Mouse (Mus musculus): ENCODE data around the gene Plcb3.

The Plcb3 gene

DNA sequence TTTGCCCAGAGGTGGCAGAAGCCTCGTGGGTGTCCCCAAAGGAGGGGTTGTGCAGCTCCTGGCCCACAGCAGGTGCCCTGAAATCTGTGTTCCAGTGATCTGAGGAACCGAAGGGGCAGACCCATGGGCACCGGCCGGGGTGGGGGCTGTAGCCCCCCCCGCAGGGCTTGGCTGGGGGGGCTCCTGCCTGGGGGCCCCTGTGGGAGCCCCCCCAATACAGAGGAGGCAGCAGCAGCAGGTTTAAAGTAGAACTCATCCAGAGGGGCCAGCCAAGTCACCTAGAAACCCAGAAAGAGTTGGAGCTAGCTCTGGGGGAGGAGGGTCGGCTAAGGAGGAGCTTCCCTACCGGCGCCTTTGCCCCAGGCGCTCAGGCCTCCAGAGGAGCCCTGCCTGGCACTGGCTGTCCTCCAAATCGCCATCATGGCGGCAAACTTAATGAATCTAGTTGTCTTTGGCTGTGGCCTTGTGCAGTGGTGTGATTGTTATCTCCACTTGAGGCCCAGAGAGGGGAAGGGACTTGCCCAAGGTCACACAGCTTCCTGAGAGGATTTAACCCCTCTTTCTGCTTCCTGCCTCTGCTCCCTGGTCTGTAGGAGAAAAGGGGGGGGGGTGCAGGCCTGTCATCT lies 5.7 kb downstream of the Plcb3 start:
- no peak for DNase-seq (ENCODE audit: low spot score)

DNA sequence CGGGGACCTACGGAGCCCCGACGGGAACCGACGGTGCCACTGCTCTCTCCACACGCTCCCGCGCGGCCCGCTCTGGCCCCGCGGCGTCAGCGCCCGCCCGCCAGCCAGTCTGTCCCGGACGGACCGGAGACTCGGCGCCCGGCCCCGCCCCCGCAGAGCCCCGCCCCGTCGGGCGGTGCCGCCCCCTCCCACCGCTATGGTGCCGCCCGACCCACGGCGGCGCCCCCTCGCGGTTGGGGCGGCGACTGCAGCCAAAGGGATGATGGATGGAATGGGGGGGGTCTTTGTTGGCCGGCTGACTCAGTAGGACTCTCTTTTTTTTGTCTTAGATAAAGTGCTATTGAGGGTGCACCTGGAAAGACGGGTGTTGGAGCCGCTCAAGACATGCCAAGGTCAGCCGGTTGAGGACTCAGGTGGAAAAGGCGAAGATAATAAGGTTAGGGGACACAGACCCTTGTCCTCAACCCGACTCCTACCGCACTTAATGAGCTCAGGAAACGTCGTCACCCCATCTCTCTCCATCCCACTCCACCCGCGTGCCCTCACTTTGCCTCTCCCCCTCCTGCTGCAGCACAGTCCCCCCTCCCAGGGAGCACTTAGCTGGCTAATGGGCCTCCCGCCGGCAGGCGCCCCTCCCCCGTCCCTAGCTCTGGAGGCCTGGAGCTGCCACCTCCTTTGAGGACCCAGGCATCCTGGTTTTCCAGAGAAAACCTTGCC lies 6.4 kb downstream of the Plcb3 start:
- DNase-seq (ENCODE audit: low spot score) = peak; percentile 66

DNA sequence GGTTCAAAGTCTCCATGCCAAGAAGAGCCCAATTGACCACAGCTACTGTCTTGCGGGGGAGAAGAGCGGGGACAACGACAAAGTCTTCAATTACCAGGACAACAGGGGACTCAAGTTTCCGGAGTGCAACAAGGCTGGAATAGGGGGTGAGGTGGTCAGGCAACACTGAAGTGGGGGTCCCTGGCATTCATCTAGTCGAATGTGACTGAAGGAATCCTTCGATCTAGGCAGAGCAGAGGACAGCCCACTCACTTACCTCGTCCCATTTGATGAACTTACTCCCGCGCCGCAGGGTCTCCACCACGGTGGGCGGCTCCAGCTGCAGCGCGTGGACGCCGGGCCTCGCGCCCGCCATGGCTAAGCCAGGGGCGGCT lies 7.0 kb downstream of the Plcb3 start:
- DNase-seq (ENCODE audit: low spot score) = no peak

DNA sequence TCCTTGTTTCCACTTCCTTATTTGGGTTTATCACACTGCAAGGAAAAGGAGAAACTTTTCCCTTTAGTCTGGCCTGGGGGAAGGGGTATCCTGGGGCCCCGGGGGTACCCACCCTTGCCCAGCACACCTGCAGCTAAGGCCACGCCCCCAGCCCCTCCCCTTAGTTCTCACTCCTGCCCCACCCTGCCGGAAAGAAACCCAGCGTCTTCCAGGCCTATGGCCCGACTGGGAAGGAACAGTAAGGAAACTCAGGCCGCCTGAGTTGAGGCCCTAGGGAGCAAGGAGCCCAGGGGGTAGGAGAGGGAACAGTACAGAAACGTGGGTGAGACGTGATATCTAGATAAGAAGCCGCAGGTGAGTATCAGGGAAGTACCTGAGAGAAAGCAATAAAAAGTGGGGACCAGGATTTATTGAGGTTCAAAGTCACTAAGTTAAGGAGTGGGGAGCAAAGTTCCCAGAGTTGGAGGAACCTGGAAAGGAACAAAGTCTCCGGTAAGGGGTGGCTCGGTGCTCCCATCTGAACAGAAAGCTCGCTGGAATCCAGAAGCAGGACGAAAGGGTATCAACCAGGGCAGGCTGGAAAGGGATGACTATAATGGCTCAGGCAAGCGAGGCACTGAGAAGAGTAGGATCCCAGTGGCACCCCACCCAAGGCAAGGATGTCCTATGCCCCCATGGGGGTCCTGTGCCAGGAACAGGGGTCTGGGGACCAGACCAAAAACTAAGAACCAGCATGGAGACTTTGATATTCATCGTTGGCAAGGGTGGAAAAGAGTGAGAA lies 7.6 kb downstream of the Plcb3 start:
- DNase-seq (ENCODE audit: low spot score) = no peak

DNA sequence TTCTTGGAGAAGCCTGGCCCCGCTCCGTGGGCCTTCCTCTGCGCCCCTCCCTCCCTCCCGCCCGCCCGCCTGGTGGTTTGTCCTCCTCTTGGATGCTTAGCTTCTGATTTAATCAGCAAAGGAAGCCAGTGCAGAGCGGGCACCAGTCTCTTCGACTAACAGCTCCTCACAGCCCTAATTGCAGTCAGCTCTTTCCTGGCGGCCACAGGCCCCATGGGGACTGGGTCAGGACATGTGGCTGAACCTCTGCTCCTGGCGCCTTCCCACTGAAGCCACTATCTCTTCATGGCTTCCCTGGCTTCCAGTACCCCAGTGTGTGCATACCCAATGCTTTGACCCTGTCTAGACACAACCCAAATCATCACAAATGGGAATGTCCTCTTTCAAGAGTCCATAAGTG lies 19.8 kb downstream of the Plcb3 start:
- no peak for DNase-seq (ENCODE audit: low spot score)

DNA sequence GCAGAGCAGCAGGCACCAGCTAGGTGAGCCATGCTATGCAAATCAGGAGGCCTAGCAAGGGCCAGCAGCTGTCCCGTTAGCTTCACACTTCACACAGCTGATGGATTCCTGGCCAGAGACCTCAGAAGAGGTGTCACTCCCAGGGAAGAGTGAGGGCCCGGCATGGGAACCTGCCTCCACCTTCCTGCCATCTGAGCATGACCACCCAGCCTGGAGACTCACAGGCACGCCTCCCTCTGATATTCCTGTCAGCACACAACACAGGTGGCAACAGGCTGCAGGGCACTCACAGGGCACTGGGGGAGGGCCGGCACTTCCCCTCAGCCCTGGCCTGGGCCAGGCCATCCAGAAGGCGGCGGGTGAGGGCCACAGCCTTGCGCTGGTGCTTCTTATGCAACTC lies 20.8 kb downstream of the Plcb3 start:
- DNase-seq (ENCODE audit: low spot score) = no peak

DNA sequence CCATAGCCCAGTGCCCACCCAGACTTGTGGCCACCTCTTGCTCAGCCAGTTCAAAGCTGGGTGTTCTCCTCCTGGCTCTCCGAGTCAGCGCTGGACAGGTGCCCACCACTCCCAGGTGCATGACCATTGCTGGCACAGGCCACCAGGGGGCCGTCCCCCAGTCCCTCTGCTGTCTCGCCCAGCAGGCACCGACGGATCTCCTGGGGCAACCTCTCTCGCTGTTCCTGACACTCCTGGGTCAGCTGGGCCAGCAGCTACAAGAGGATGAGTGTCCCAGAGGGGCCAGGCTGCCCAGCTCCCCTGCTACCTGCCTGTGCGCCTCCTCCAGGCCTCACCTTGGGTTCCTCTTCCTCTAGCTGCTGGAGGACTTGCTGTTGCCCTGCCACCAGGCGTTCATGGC lies 22.2 kb downstream of the Plcb3 start:
- no peak for DNase-seq (ENCODE audit: low spot score)

DNA sequence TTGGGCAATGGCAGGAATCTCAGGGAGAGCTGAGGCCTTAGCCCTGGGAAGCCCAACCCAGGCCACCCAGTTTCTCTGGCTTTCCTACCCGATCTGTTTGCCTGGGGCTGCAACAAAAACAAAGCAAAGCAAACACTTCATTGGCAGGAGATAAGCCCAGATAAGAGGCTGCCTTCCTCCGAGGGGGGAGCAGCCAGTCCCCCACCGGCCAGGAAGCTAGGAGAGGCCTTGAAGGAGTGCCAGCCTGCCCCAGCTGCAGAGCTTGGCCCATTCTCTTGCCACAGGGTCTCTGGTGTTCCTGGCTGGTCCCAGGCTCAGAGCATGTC lies 23.6 kb downstream of the Plcb3 start:
- DNase-seq (ENCODE audit: low spot score) = no peak

DNA sequence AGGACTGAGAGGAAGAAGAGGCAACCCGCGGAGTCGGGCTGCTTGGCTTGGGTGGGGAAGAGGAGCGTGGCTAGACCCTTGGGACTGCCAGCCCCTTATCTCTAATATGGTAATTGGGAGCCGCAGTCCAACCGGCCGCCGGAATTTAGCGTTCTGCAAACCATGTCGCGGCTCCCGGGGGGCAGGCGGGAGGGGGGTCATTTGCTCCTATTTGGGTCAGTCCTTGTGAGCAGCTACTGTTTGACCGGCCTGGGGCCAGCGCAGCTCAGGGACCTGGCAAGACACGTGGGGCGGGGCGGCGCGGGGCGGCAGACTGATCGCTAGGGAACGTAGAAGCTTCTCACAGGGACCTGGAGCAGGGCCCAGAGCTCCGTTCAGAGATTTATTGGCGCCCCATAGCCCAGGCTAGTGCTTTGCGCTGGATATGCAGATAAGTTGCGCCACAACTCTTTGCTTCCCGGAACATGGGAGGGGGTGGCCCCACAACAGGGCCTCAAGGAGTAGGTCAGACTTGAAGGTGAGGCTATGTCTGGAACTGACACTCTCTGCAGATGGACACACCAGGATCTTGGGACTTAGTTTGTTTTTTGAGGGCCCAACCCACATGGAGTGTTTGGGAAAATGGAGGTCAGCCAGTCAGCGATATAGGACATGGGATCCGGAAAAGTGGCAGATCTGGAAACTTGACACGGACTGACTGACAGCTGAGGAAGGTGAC lies 24.1 kb downstream of the Plcb3 start:
- peak; percentile 38 for DNase-seq (ENCODE audit: low spot score)

DNA sequence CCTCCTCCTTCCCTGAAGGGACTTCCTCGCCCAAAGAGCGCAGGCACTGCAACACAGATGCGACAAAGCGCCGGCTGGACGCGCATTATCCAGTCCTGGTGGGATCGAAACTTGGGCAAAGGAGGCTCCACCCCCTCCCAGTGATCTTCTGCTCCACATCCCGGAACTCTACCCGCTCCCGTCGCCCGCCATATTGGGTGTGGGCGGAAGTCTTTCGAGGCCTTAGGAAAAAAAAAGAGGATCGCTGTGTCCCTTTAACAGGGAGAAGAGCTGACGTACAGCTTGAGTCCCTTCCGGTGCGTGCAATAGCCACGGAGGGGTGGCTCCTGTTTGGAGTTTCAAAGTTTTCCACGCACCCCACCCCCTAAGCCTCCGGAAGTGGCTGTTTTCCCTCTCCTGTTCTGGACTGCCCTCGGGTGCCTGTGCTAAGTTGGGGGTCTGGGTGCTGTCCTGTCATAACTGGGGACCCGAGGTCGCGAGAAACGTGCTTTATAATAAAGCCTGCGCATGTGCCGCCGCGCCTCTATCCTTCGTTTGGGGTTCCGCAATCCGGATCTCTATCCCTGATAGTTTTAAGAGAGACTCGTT lies 24.8 kb downstream of the Plcb3 start:
- peak; percentile 69 for DNase-seq (ENCODE audit: low spot score)

DNA sequence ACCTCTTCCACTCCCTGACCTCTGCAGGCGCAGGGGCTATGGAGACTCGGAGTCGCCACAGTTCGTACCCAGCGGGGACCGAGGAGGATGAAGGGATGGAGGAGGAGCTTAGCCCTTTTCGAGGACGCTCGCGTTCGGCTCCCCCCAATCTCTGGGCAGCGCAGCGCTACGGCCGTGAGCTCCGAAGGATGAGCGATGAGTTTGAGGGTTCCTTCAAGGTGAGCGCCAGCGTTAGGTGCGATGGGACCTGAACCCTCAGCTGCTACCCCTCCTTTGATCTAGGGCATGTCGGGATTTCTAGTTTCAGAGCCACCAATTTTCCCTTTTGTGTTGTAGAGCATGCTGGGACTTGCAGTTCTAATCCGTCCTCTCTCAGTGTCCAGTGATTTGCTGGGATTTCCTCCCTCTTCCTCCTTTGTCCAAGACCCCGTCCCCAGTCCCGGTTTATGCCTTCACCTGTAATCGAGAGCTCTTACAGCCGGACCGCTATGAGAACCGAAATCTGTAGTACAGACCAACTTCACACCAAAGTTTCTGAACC lies 25.6 kb downstream of the Plcb3 start:
- no peak for DNase-seq (ENCODE audit: low spot score)

DNA sequence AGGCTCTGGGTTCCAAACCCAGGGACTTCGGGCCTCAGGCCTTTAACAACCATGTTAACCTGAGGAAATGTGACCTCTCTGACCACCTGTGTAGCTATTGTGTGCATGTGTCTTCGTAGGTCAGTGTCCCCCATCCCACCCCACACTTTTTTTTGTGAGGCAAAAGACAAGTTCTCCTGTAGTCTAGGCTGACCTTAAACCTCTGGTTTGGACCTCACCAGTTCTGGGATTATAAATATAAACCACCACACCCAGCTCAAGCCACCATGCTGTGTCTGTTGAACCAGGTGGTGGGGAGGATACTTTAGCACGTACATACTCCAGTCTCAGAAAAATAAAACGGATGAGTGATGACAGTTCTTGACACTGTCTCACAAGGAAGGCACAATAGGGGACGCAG lies 26.3 kb downstream of the Plcb3 start:
- no peak for DNase-seq (ENCODE audit: low spot score)

DNA sequence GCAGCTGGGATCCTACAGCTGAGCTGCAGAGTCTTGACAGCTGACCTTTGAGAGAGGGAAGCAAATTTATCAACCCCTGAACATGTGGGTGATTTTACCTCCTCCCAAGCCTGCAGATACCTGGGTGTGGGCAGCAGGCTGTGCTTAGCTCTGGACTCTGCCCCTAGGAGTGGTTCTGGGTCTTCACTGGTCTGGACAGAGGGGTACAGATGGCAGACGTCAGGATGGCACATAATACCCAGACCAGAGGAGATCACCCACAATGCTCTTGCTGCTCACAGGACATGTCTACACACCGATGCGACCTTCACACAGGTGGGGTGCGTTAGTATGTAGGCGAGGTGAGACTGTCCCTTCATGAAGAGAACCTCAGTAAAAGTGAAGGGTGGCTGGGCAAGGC lies 26.7 kb downstream of the Plcb3 start:
- no peak for DNase-seq (ENCODE audit: low spot score)

DNA sequence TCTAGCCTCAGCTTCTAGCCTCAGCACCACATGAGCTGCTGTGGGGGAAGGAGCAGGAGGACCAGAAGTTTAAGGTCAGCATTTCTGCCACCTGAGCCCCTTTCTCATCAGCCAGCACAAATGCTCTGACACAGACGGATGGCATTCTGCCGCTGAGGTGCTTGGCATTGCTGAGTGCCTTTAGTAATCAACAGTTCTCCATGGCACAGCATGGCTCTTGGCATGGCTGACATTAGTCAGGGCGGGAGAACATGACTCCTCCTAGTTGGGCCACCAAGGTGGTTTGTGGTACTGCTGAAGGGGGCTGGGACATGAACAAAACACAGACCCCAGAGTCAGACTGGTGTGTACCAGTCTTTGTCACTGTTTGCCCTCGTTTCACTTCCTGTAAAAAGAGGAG lies 28.1 kb downstream of the Plcb3 start:
- DNase-seq (ENCODE audit: low spot score) = no peak

DNA sequence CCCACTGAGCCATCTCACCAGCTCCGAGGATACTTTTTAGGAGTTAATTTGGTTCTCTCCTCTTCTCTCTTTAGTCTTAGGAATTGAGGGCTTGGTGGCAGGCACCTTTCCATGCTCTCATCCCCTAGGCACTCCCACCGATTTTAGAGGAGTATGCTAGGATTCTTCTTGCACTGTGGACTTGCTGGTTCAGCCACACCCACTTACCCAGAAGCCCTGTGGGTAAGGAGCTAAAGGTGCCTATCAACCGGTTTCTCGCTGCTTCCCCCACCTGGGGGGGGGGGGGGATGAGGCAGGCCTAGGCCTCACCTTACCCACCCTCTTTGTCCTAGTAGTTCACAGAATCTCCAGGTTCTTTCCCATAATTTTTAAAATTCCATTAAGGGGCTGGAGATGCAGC lies 28.5 kb downstream of the Plcb3 start:
- no peak for DNase-seq (ENCODE audit: low spot score)

DNA sequence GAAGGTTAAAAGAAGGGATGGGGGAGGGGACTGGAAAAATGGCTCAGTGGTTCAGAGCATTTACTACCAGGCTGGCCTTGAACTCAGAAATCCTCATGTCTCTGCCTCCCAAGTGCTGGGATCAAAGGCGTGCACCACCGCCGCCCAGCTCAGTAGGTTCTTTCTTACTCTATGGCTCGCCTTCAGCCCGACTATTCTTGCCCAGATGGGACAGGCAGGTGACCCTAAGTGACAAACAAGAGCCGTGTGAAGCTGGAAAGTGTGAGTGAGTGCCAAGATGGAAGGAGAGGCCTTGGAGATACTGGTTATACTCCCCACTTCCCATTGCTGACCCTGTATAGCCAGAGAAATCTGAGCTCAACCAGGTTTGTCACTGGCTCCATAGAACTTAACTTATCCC lies 32.6 kb downstream of the Plcb3 start:
- no peak for DNase-seq (ENCODE audit: low spot score)

DNA sequence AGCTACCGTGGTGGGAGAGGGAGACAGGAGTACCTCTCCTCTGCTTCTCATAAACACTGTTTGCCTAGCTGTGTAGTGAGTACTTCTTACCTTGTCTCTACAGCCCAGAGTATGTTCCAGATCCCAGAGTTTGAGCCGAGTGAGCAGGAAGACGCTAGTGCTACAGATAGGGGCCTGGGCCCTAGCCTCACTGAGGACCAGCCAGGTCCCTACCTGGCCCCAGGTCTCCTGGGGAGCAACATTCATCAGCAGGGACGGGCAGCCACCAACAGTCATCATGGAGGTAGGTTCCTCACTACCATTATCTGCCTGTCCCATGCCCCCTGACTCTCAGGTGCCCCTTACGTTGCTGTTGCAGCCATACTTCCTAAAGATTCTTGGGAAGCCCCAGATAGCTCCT lies 33.5 kb downstream of the Plcb3 start:
- no peak for DNase-seq (ENCODE audit: low spot score)

DNA sequence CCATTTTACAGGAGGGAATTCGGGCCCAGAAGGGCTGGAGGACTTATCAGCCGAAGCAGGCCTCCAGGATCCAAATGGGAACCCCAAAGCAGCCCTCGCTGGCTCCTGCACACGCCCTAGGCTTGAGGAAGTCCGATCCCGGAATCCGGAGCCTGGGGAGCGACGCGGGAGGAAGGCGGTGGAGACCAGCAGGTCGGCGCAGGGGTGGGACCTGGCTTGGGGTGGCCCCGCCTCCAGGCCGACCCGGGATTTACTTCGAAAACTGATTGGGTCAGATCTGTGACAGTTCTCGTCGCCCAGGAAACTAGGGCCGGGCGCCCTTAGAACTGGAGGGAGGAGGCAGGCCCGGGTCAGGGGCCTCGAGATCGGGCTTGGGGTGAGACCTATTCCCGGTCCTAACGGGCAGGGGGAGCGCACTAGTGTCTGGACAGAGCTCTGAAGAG lies 34.0 kb downstream of the Plcb3 start, which contains the start of gene Gpr137:
Gene Gpr137, minus strand, starts transcription at position 232 of the 443 bp plus-strand sequence.
- peak; percentile 89 for DNase-seq (ENCODE audit: low spot score)

DNA sequence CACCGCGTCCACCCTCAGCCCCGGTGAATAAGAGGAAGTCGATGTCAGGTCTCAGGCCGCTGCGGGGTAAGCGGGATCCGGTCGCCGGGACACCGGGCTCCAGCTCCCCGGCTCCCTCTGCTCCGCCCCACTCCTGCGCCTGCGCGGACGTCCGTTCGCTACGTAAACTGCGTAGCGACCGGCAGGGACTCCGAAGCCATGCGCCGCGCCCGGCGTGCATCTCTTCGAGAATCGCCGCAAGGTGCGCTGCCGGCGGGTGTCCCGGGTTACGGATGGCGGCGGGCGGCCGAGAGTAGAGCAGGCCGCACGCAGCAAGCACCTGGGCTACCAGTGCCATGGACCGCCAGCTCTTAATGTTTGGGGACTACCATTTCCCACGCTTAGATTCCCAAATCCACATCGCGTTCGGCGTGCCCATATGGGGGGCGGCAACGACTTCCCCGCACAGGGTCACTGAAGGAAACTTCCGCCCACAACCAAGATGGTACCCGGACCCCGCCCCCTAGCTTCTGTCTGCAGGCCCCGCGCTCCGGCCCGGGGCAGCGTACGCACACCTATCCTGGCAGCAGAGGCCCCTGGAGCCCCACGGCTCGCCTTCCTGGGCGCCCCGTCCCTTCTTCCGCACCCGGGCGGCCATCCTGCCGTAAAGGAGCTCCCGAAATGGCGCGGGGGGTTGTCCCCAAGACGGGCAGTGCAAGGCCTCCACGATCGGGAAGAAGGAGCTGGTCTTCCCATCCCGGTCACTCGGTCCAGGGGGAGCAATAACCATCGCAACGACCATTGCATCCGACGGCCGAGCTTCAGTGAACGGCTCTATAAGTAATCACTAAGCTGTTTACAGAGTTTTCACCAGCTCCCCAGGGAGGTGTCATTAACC lies 34.7 kb downstream of the Plcb3 start, which contains the start of gene Bad:
Gene Bad, plus strand, starts transcription at position 490 of the 877 bp plus-strand sequence.
- peak; percentile 96 for DNase-seq (ENCODE audit: low spot score)

DNA sequence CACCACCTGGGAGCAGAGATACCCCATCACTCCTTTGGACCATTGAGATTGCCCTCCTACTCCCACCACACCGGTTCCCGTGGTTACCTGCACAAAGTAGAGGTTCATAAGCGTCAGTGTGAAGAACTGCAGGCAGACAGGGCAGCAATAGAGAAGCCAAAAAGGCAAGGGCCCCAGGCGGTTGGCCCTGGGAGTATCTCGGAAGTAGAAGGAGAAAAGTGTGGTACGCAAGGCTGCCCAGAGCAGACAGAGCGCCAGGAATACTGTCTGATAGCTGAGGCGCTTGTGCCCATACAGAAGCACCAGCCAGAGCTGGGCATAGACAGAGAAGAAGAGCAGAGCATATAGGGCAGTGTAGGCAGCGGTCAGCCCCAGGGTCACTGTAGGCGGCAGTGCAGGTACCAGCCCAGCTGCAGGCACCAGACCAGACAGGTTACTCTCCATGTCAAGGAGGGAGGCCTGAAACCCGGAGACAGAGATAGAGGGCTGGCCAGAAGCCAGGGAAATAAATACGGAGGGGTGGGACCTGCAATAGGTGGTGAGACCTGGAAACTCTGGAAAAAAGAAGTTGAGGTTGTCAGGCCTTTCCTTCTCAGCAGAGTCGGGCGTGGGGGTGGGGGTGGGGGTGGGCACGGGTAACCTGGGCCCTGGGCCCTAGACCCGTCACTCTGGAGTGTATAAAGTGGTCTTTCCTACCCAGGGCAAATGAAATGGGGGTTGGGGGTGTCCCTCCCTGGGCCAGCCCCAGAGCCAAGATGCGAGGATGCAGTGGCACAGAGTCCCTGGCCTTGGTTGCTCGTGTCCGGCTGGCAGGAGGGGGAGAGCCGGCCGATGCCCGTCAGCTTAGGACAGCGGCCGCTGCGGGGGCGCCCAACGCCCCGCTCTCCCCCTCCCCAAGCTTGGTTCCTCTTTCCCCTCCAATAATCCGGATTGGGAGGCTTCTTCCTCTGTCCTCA lies 35.6 kb downstream of the Plcb3 start:
- no peak for DNase-seq (ENCODE audit: low spot score)
